Mouse (Mus musculus) ovary, postnatal 10 days (tissue): ENCODE measurements around the gene Rragd.
"Not testable (repeated sequence)": the region's sequence is repeated elsewhere in the genome, so short reads cannot be mapped to it uniquely, and the experiment has no call there.

Experiments
- DNase-seq: peaks from one replicate; pipeline ENCODE4 v3.0.0; 2022; ENCODE audit warnings: low spot score

Gene Rragd

GRCm38 (mm10) chr4:32985684-32986083, 2.8 kb downstream of the Rragd start:
- no peak for DNase-seq

GRCm38 (mm10) chr4:32987006-32987405, 4.2 kb downstream of the Rragd start:
- no peak for DNase-seq

- no peak for DNase-seq
Observed at GRCm38 (mm10) chr4:32989346-32989745, 6.5 kb downstream of the Rragd start.

GRCm38 (mm10) chr4:32994168-32994567, 11.3 kb downstream of the Rragd start:
- DNase-seq: no peak

- DNase-seq: no peak
Observed at GRCm38 (mm10) chr4:32996083-32996482, 13.2 kb downstream of the Rragd start.

GRCm38 (mm10) chr4:32997571-32997970, 14.7 kb downstream of the Rragd start:
- no peak for DNase-seq

GRCm38 (mm10) chr4:32998996-32999395, 16.2 kb downstream of the Rragd start:
- no peak for DNase-seq

- DNase-seq: no peak
Observed at GRCm38 (mm10) chr4:33002081-33002480, 19.2 kb downstream of the Rragd start.

- not testable (repeated sequence) for DNase-seq
Observed at GRCm38 (mm10) chr4:33005595-33006470, 23.0 kb downstream of the Rragd start.

GRCm38 (mm10) chr4:33006844-33007243, 24.0 kb downstream of the Rragd start:
- no peak for DNase-seq

- no peak for DNase-seq
Observed at GRCm38 (mm10) chr4:33007443-33008217, 24.8 kb downstream of the Rragd start.

GRCm38 (mm10) chr4:33010078-33010477, 27.2 kb downstream of the Rragd start:
- no peak for DNase-seq

- no peak for DNase-seq
Observed at GRCm38 (mm10) chr4:33012484-33012883, 29.6 kb downstream of the Rragd start.

- peak; percentile 77 for DNase-seq
Observed at GRCm38 (mm10) chr4:33018361-33018999, 35.6 kb downstream of the Rragd start.

GRCm38 (mm10) chr4:33024420-33024819, 41.6 kb downstream of the Rragd start:
- DNase-seq: no peak

GRCm38 (mm10) chr4:33029104-33029503, 46.3 kb downstream of the Rragd start:
- DNase-seq: no peak

GRCm38 (mm10) chr4:33030264-33031194, 47.7 kb downstream of the Rragd start:
- DNase-seq: no peak

- peak; percentile 72 for DNase-seq
Observed at GRCm38 (mm10) chr4:33031195-33031960, 48.5 kb downstream of the Rragd start, which contains the start of gene Ube2j1. Gene Ube2j1 (plus strand): TSS chr4:33031416.

GRCm38 (mm10) chr4:33032045-33032444, 49.2 kb downstream of the Rragd start:
- no peak for DNase-seq

GRCm38 (mm10) chr4:33033515-33033914, 50.7 kb downstream of the Rragd start:
- DNase-seq: no peak

- DNase-seq: no peak
Observed at GRCm38 (mm10) chr4:33039826-33040225, 57.0 kb downstream of the Rragd start.
